Mouse (Mus musculus) T-cell, adult 2 months (primary cell): ENCODE measurements around the gene Tstd2.

Experiments used
- DNase-seq: peaks from one replicate; pipeline ENCODE4 v3.0.0; 2022; ENCODE audit warnings: low spot score

Gene Tstd2

GRCm38 (mm10) chr4:46084416-46085172 lies 53.9 kb downstream of the Tstd2 start:
- no peak for DNase-seq

- DNase-seq, result no peak
Measured at GRCm38 (mm10) chr4:46082555-46082954, 55.9 kb downstream of the Tstd2 start.

- DNase-seq, result no peak
Measured at GRCm38 (mm10) chr4:46080261-46080660, 58.2 kb downstream of the Tstd2 start.

GRCm38 (mm10) chr4:46076892-46077291 lies 61.6 kb downstream of the Tstd2 start:
- no peak for DNase-seq

- DNase-seq, result no peak
Measured at GRCm38 (mm10) chr4:46075664-46076063, 62.8 kb downstream of the Tstd2 start.

- no peak for DNase-seq
Measured at GRCm38 (mm10) chr4:46073736-46074135, 64.8 kb downstream of the Tstd2 start.

GRCm38 (mm10) chr4:46072631-46073030 lies 65.9 kb downstream of the Tstd2 start:
- DNase-seq, result no peak

- DNase-seq, result no peak
Measured at GRCm38 (mm10) chr4:46069851-46070482, 68.5 kb downstream of the Tstd2 start.

GRCm38 (mm10) chr4:46068573-46068972 lies 69.9 kb downstream of the Tstd2 start:
- no peak for DNase-seq

GRCm38 (mm10) chr4:46068060-46068459 lies 70.4 kb downstream of the Tstd2 start:
- no peak for DNase-seq

- no peak for DNase-seq
Measured at GRCm38 (mm10) chr4:46065695-46066340, 72.7 kb downstream of the Tstd2 start.

GRCm38 (mm10) chr4:46064961-46065360 lies 73.5 kb downstream of the Tstd2 start:
- no peak for DNase-seq
